Mouse (Mus musculus) embryonic facial prominence, embryonic 10.5 days (tissue): ENCODE measurements around the gene Arl4c. TPM values are rescaled to one million over a fixed set of nuclear protein-coding genes. Genes with fewer than 3 reads are reported as not detected.

Experiments
- DNase-seq: peaks from one replicate; pipeline ENCODE4 v3.0.0-alpha.2; 2017; ENCODE audit warnings: low spot score
- H3K27ac ChIP-seq: fragments of 300-500 bp; sonication (generic); replicated peaks from 2 replicates; pipeline ENCODE4 v1.5.1; 2016; ENCODE audit warnings: mild to moderate bottlenecking
- H3K27me3 ChIP-seq: fragments of 300-500 bp; sonication (generic); replicated peaks from 2 replicates; pipeline ENCODE4 v1.6.1; 2016; ENCODE audit warnings: low read depth, mild to moderate bottlenecking; ENCODE audit not compliant: poor library complexity, severe bottlenecking
- H3K36me3 ChIP-seq: fragments of 300-500 bp; sonication (generic); replicated peaks from 2 replicates; pipeline ENCODE4 v1.6.1; 2016; ENCODE audit warnings: mild to moderate bottlenecking, moderate library complexity
- H3K4me1 ChIP-seq: fragments of 300-500 bp; sonication (generic); 2 replicates; pipeline ENCODE4 v1.6.1; 2016
- H3K4me3 ChIP-seq: fragments of 300-500 bp; sonication (generic); 2 replicates; pipeline ENCODE4 v1.5.1; 2016; ENCODE audit warnings: mild to moderate bottlenecking, moderate library complexity
- H3K9me3 ChIP-seq: fragments of 300-500 bp; sonication (generic); 2 replicates; pipeline ENCODE4 v1.6.1; 2016; ENCODE audit warnings: mild to moderate bottlenecking
- WGBS: fragments of 180-500 bp; shearing (Covaris S2); methylation state at CpG from one replicate; pipeline ENCODE4 v1.1.7; 2016; 5-methylcytosine and 5-hydroxymethylcytosine counted together
- polyA plus RNA-seq: library from polyadenylated mRNA; unstranded; fragments of >200 nt; fragmentation: Nextera tagmentation; extraction: Ambion mirVana; gene quantifications from 2 replicates; pipeline ENCODE4 v1.2.1, GENCODE M21; 2016

The Arl4c gene
- polyA plus RNA-seq: 14.8 and 15.4 TPM in 2 replicates

DNA sequence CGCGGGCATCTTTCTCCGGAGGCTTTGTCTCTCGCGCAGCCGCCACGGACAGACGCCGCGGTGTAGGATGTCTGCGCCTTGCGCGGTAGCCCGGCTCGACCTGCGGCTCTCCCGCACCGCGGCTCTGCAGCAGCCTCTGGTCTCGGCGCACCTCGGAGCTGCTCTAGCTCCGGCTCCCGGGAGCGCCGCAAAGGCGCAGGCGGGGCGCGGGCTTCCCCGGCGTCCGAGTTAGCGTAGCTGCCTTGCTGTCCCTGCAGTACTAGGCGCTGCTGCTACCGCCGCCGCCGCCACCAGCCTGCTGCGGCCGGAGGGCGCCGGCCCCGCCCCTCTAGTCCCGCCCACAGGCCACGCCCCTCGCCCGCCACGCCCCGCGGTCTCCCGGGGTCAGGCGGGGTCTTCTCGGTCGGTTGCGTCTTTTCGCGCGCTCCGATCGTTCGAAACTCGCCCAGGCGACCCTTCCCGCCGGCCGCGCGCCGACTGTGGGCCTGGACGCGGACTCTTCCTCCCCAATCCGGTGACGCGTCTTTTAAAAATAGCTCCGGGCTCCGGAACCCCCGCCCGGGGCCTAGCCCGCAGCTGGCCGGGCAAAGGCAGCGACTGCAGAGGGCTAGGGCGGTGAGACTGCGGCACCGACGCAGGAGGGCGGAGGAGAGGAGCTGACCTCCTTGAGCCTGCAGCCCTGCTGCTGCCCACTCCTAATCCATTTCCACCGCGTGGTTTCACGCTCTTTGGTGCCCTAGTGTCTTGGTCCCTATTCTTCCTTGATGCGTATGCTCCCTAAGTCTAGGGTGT lies at the start of gene Arl4c:
Gene Arl4c, minus strand, starts transcription at position 352 of the 792 bp plus-strand sequence.
- Histone ChIP-seq H3K9me3 (no peaks in the 10 kb centered on the region), H3K4me1 (peaks cover 42% of the 10 kb centered on the region), H3K36me3 (peaks cover 15% of the 10 kb centered on the region), H3K27ac (peak within 1 kb of the TSS; percentile 96), H3K27me3 (peaks cover 22% of the 10 kb centered on the region), H3K4me3 (peak within 1 kb of the TSS; percentile 85)
- under 1% methylated on average over 91 of the region's 91 CpGs for WGBS
- DNase-seq: peak; percentile 94

GRCm38 (mm10) chr1:88751332-88751731 lies 49.3 kb upstream of the Arl4c start:
- Histone ChIP-seq H3K27me3 (no peaks in the 10 kb centered on the region), H3K27ac (no peak overlapping the region), H3K4me3 (no peak overlapping the region), H3K9me3 (no peaks in the 10 kb centered on the region), H3K4me1 (0 out of 2 replicates have a peak, but pooled peaks cover 8% of the 10 kb centered on the region), H3K36me3 (no peaks in the 10 kb centered on the region)
- WGBS: 81% methylated on average over 6 of the region's 6 CpGs
- no peak for DNase-seq

DNA sequence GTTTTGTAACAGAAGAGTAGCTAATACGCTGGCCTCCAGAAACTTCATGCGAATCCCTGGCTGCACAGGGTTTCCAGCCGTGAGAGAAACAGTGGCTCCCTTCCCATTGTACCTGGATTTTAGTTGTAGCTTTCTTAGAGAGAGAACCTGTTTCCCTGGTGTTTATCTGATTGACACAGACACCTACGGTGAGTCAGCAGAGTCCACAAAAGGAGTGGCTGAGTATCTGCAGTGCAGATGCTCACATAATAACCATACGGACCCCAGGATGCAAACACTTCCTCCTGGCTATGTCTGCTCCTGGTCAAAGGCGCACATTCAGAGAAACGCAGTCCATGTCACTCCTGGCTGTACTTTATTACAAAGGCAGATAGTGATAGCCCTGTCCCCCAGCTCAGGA lies 48.6 kb upstream of the Arl4c start:
- H3K27me3 ChIP-seq: no peaks in the 10 kb centered on the region
- H3K27ac ChIP-seq: no peak overlapping the region
- no peak overlapping the region for H3K4me3 ChIP-seq
- DNase-seq: no peak
- 0 out of 2 replicates have a peak, but pooled peaks cover 8% of the 10 kb centered on the region for H3K4me1 ChIP-seq
- 85% methylated on average over 7 of the region's 7 CpGs for WGBS
- no peaks in the 10 kb centered on the region for H3K9me3 ChIP-seq
- H3K36me3 ChIP-seq: no peaks in the 10 kb centered on the region

- Histone ChIP-seq H3K27me3 (no peaks in the 10 kb centered on the region), H3K4me1 (peaks cover 11% of the 10 kb centered on the region; the same call in 1 of the 2 replicates), H3K36me3 (no peaks in the 10 kb centered on the region), H3K4me3 (no peak overlapping the region), H3K9me3 (no peaks in the 10 kb centered on the region), H3K27ac (no peak overlapping the region)
- DNase-seq: no peak
- 87% methylated on average over 3 of the region's 3 CpGs for WGBS
Observed at GRCm38 (mm10) chr1:88750126-88750525, 48.1 kb upstream of the Arl4c start.

- 75% methylated on average over 8 of the region's 8 CpGs for WGBS
- no peaks in the 10 kb centered on the region for H3K27me3 ChIP-seq
- H3K9me3 ChIP-seq: no peaks in the 10 kb centered on the region
- H3K4me3 ChIP-seq: no peak overlapping the region
- no peaks in the 10 kb centered on the region for H3K36me3 ChIP-seq
- H3K4me1 ChIP-seq: peaks cover 11% of the 10 kb centered on the region; the same call in 1 of the 2 replicates
- DNase-seq: no peak
- H3K27ac ChIP-seq: no peak overlapping the region
Observed at GRCm38 (mm10) chr1:88749106-88749505, 47.1 kb upstream of the Arl4c start.

DNA sequence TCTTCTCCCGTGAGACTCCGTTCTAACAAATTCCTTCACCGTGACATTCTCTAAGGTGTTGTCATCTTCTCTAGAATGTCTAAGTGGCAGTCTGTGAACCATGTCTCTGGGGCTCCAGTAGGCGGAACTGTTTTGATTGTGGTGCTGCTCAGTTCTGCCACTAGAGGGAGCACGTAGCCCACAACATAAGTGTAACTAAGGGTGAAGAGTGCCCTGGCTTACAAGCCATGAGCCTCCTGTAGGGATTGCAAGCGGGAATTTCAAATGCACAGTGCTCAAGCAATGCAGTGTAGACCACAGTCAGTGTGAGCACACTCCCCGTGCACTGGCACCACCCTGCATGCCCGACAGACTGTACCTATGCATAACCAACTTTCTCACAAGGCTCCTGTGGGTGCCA lies 43.2 kb upstream of the Arl4c start:
- no peaks in the 10 kb centered on the region for H3K36me3 ChIP-seq
- no peaks in the 10 kb centered on the region for H3K9me3 ChIP-seq
- no peak overlapping the region for H3K4me3 ChIP-seq
- H3K4me1 ChIP-seq: peaks cover 6% of the 10 kb centered on the region; the same call in 1 of the 2 replicates
- H3K27me3 ChIP-seq: no peaks in the 10 kb centered on the region
- DNase-seq: peak; percentile 85
- WGBS: 11% methylated on average over 8 of the region's 8 CpGs
- peak overlapping the region; percentile 30; the same call in 1 of the 2 replicates for H3K27ac ChIP-seq

DNA sequence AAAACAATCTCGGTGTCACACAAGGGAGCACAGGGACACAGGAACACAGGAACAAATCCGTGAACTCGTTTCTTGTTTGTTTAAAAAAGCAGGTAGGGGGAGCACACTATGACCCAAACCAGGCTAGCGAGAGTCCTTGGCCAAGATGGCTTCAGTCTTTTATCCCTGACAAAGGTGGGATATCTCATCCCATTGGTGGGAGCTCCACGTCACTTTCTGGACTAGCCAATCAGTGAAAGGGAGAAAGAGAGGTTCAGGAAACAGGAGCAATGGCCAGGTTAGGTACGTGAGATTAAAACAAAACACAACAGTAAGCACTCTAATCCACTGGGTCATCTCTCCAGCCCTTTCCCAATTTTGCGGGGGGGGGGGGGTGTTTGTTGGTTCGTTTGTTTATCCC lies 42.2 kb upstream of the Arl4c start:
- no peaks in the 10 kb centered on the region for H3K27me3 ChIP-seq
- WGBS: 74% methylated on average over 8 of the region's 8 CpGs
- H3K36me3 ChIP-seq: no peaks in the 10 kb centered on the region
- H3K4me3 ChIP-seq: no peak overlapping the region
- H3K9me3 ChIP-seq: no peaks in the 10 kb centered on the region
- H3K27ac ChIP-seq: no peak overlapping the region
- peaks cover 6% of the 10 kb centered on the region; the same call in 1 of the 2 replicates for H3K4me1 ChIP-seq
- DNase-seq: no peak

- H3K4me3 ChIP-seq: no peak overlapping the region
- peak; percentile 65 for DNase-seq
- H3K4me1 ChIP-seq: peaks cover 6% of the 10 kb centered on the region; the same call in 1 of the 2 replicates
- no peaks in the 10 kb centered on the region for H3K36me3 ChIP-seq
- H3K9me3 ChIP-seq: no peaks in the 10 kb centered on the region
- no peaks in the 10 kb centered on the region for H3K27me3 ChIP-seq
- 56% methylated on average over 7 of the region's 7 CpGs for WGBS
- no peak overlapping the region for H3K27ac ChIP-seq
Observed at GRCm38 (mm10) chr1:88742372-88742771, 40.4 kb upstream of the Arl4c start.

DNA sequence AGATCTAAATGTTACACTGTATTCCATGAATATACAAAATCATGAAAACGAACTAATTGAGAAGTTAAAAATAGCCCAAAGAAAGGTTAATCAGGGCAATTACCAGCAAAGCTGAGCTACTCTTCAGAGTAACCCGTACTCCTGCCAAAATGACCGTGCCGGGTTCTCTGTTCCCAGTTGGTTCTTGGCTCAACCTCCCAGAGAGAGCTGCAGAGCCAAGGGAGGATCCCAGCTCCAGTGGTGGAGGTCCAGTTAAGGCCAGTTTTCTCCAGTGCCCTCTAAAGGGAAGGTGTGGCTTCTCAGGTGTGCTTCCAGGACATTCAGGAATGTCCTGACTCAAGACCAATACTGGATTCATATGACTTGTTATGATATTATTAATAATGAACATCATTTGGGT lies 37.5 kb upstream of the Arl4c start:
- no peak for DNase-seq
- no peak overlapping the region for H3K4me3 ChIP-seq
- 90% methylated on average over 4 of the region's 4 CpGs for WGBS
- no peaks in the 10 kb centered on the region for H3K36me3 ChIP-seq
- no peaks in the 10 kb centered on the region for H3K9me3 ChIP-seq
- H3K27me3 ChIP-seq: no peaks in the 10 kb centered on the region
- H3K4me1 ChIP-seq: no peaks in the 10 kb centered on the region
- H3K27ac ChIP-seq: no peak overlapping the region

DNA sequence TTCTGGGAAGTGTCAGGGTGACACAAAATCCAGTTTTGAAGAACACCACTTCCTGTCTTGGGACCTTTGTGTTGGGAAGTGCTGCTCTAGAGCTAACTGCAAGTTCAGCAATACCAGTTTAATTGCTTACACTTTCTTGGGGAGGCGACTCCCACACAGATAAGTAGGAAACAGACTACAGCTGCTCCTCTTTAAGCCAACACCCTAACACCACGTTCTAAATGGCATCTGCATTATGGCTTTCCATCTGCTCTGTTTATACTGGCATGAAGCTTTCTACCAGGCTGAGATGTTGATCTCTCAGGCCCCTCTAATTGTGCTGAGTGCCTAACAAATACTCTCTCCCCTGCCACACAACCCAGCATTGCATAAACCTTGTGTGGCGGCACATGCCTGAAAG lies 36.9 kb upstream of the Arl4c start:
- Histone ChIP-seq H3K27ac (no peak overlapping the region), H3K4me3 (no peak overlapping the region), H3K9me3 (no peaks in the 10 kb centered on the region), H3K4me1 (no peaks in the 10 kb centered on the region), H3K36me3 (no peaks in the 10 kb centered on the region), H3K27me3 (no peaks in the 10 kb centered on the region)
- 71% methylated on average over 3 of the region's 3 CpGs for WGBS
- DNase-seq: no peak

DNA sequence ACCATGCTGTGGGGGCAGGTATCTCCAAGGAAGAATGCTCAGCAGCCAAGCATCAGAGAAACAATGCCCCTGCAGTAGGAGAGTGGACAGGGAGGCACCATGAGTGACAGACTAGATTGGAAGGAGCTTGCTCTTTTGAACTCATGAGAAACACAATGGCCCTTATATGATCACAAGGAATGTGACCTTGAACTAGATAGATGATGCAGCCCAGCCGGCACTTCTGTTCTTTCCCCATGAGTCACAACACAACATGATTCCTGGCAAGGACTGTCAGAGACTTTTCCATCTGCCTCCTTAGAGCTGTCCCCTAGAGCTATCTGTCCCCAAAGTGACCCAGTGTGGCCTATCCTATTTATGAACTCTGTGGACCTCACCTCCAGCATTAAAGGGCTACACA lies 27.5 kb upstream of the Arl4c start:
- Histone ChIP-seq H3K9me3 (no peaks in the 10 kb centered on the region), H3K27ac (no peak overlapping the region), H3K4me3 (no peak overlapping the region), H3K27me3 (no peaks in the 10 kb centered on the region), H3K36me3 (no peaks in the 10 kb centered on the region), H3K4me1 (no peaks in the 10 kb centered on the region)
- no peak for DNase-seq
- 86% methylated on average over 1 of the region's 1 CpGs for WGBS

DNA sequence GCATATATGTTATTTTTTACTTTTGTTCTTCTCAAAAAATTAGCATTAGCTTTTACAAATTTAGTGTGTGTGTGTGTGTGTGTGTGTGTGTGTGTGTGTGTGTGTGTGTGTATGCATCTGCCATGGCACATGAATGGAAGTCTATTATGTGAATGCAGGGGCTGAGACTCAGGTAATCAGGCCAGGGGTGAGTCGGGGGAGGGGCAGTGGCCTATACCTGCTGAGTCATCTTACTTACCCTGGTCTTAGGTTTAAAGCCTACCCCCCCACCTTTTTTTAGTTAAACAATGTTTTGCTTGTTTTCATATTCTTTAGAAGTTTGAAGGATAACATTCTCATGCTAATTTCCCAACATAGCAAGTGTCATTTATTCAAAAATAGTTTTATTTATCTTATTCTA lies 25.3 kb upstream of the Arl4c start:
- no peak overlapping the region for H3K27ac ChIP-seq
- 93% methylated on average over 1 of the region's 1 CpGs for WGBS
- H3K4me3 ChIP-seq: no peak overlapping the region
- no peak for DNase-seq
- H3K9me3 ChIP-seq: no peaks in the 10 kb centered on the region
- H3K27me3 ChIP-seq: no peaks in the 10 kb centered on the region
- H3K4me1 ChIP-seq: no peaks in the 10 kb centered on the region
- no peaks in the 10 kb centered on the region for H3K36me3 ChIP-seq

- Histone ChIP-seq H3K27me3 (no peaks in the 10 kb centered on the region; the same call in 1 of the 2 replicates), H3K4me3 (no peak overlapping the region), H3K27ac (no peak overlapping the region), H3K4me1 (no peaks in the 10 kb centered on the region; the same call in 1 of the 2 replicates), H3K36me3 (no peaks in the 10 kb centered on the region), H3K9me3 (no peaks in the 10 kb centered on the region)
- DNase-seq: no peak
- WGBS: 95% methylated on average over 1 of the region's 1 CpGs
Observed at GRCm38 (mm10) chr1:88725716-88726115, 23.7 kb upstream of the Arl4c start.
